ENCODE assay signal across 8 mouse cellular contexts in the genomic region with DNA sequence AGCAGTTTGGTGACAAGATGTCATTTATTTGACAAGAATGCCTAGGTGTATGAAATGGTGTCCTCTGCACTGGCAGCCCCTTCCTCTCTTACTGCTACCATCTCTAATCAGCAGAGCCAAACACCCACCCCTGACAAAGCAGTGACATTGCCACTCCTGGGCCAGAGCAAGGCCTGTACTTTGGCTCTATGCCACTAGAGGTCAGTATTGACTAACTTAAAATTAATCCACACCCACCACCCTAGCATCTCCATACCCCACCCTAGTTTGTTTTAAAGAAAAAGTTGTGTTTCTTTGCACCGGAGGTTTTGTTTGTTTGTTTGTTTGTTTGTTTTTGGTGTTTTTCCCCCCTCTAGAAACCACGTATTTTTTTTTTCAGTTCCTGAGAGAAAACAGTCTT.
DNase-seq lines count a peak whose midpoint lies in the region; ATAC-seq and TF ChIP-seq lines count a peak whose summit lies in the region.

No protein-coding gene starts in this region.

- no peak overlapping the region for H3K4me3 ChIP-seq in C2C12 (ENCODE audit: insufficient read depth, poor library complexity, severe bottlenecking)
- no peak overlapping the region for H3K4me3 ChIP-seq in G1E (ENCODE audit: low read depth, low read length)
- no peak overlapping the region for H3K4me3 ChIP-seq in hindbrain, embryonic 13.5 days

- no peaks in the 10 kb centered on the region for H3K79me3 ChIP-seq in C2C12 (ENCODE audit: low read depth)

- peak; percentile 54 for TF ChIP-seq CTCF in C2C12 (IDR thresholded peaks at IDR 0.05; ENCODE audit: control insufficient read depth, insufficient read depth, insufficient read length)
- TF ChIP-seq CTCF in G1E (IDR thresholded peaks at IDR 0.05; ENCODE audit: low read depth, low read length), result peak; percentile 50; the same call in 1 of the 2 replicates

- H3K36me3 ChIP-seq in C2C12 (ENCODE audit: control insufficient read depth, insufficient read depth) (no peaks in the 10 kb centered on the region), G1E (replicated peaks) (no peaks in the 10 kb centered on the region)
- no peaks in the 10 kb centered on the region for H3K36me3 ChIP-seq in hindbrain, embryonic 13.5 days
- H3K36me3 ChIP-seq in splenic B cell, adult 2 months (ENCODE audit: control insufficient read depth, insufficient read depth, low read length, poor library complexity, severe bottlenecking), result no peaks in the 10 kb centered on the region

- no peaks in the 10 kb centered on the region for H3K9me3 ChIP-seq in G1E (replicated peaks)
- H3K9me3 ChIP-seq in hindbrain, embryonic 13.5 days, result no peaks in the 10 kb centered on the region

- no peak overlapping the region for H3K4me2 ChIP-seq in hindbrain, embryonic 13.5 days

- 6% methylated on average over 2 of the region's 2 CpGs for WGBS in hindbrain, embryonic 13.5 days

- intact Hi-C loops in gastrocnemius, postnatal 36 days (cut with DNase I), result no loop called here

- no peak for ATAC-seq in G1E (ENCODE audit: extremely low read depth, insufficient number of reproducible peaks, low FRiP score, poor library complexity, severe bottlenecking)
- peak; percentile 66; the same call in 1 of the 2 replicates for ATAC-seq in hindbrain, embryonic 13.5 days (ENCODE audit: low FRiP score)
- ATAC-seq in megakaryocyte-erythroid progenitor cell, adult 5-6 weeks (replicated peaks; ENCODE audit: low FRiP score, low TSS enrichment, poor library complexity, severe bottlenecking), result peak; percentile 89

- H3K9ac ChIP-seq in hindbrain, embryonic 13.5 days, result no peak overlapping the region

- no peaks in the 10 kb centered on the region for H3K4me1 ChIP-seq in G1E (ENCODE audit: insufficient read depth, low read depth, low read length)
- H3K4me1 ChIP-seq in hindbrain, embryonic 13.5 days (replicated peaks), result peaks cover 11% of the 10 kb centered on the region; the same call in 1 of the 2 replicates

- no peaks in the 10 kb centered on the region for H3K79me2 ChIP-seq in C2C12 (ENCODE audit: control insufficient read depth, insufficient read depth)

- no peak overlapping the region for H3ac ChIP-seq in C2C12 (ENCODE audit: control insufficient read depth, insufficient read length, low read depth)

- H3K27me3 ChIP-seq in C2C12 (ENCODE audit: control insufficient read depth, insufficient read depth, insufficient read length), result no peaks in the 10 kb centered on the region
- H3K27me3 ChIP-seq in G1E (ENCODE audit: insufficient read depth, low read length), result no peaks in the 10 kb centered on the region
- no peaks in the 10 kb centered on the region for H3K27me3 ChIP-seq in hindbrain, embryonic 13.5 days
- H3K27me3 ChIP-seq in splenic B cell, adult 2 months (ENCODE audit: control insufficient read depth, insufficient read depth, low read length, poor library complexity, severe bottlenecking), result no peaks in the 10 kb centered on the region

- H3K27ac ChIP-seq in hindbrain, embryonic 13.5 days, result no peak overlapping the region

- DNase-seq in G1E (ENCODE audit: low spot score), result peak; percentile 5
- peak; percentile 69 for DNase-seq in embryo, embryonic 10 days (ENCODE audit: low spot score)
- peak; percentile 36 for DNase-seq in layer of hippocampus, adult 9-10 months (ENCODE audit: low spot score)
- peak; percentile 2 for DNase-seq in splenic B cell, adult 2 months (ENCODE audit: low read depth, low spot score)
- DNase-seq in gastrocnemius, postnatal 36 days, result no peak

TF ChIP-seq in C2C12, 6 proteins besides CTCF, POLR2A, EP300 and RAD21:
- TF ChIP-seq MYOG (IDR thresholded peaks at IDR 0.05; ENCODE audit: control insufficient read depth, extremely low read depth, insufficient read length) (no peak), MAX (IDR thresholded peaks at IDR 0.05) (no peak), FOSL1 (IDR thresholded peaks at IDR 0.05; ENCODE audit: insufficient read depth, low read length, poor library complexity, severe bottlenecking) (no peak), CEBPB (IDR thresholded peaks at IDR 0.05; ENCODE audit: low read depth) (no peak), USF1 (IDR thresholded peaks at IDR 0.05; ENCODE audit: low read depth) (no peak), MYOD1 (IDR thresholded peaks at IDR 0.05; ENCODE audit: control insufficient read depth, insufficient read length, low read depth) (no peak)

Comparison
In these comparisons a context has a peak if more than half of its experiments do, and no peak if none do; other contexts are left out.
1. DNase-seq: peak in G1E (single experiment), embryo, embryonic 10 days (single experiment), layer of hippocampus, adult 9-10 months (single experiment) and splenic B cell, adult 2 months (single experiment); none in gastrocnemius, postnatal 36 days (0 of 2).